Mouse (Mus musculus) kidney, postnatal 14 days (tissue): ENCODE measurements around the gene Sh3pxd2a.
"Not testable (repeated sequence)": the region's sequence is repeated elsewhere in the genome, so short reads cannot be mapped to it uniquely, and the experiment has no call there.

ENCODE experiments used
- DNase-seq: peaks from one replicate; pipeline ENCODE4 v3.0.0; 2022; ENCODE audit warnings: mixed read lengths

Sh3pxd2a gene

GRCm38 (mm10) chr19:47403391-47404379 is 60.5 kb downstream of the Sh3pxd2a start:
- DNase-seq, result no peak

- no peak for DNase-seq
Observed at GRCm38 (mm10) chr19:47402976-47403375, 61.2 kb downstream of the Sh3pxd2a start.

- no peak for DNase-seq
Observed at GRCm38 (mm10) chr19:47402544-47402943, 61.7 kb downstream of the Sh3pxd2a start.

- DNase-seq, result no peak
Observed at GRCm38 (mm10) chr19:47399709-47400108, 64.5 kb downstream of the Sh3pxd2a start.

GRCm38 (mm10) chr19:47399029-47399428 is 65.2 kb downstream of the Sh3pxd2a start:
- DNase-seq, result no peak

- DNase-seq, result no peak
Observed at GRCm38 (mm10) chr19:47397882-47398671, 66.1 kb downstream of the Sh3pxd2a start.

GRCm38 (mm10) chr19:47395338-47395737 is 68.9 kb downstream of the Sh3pxd2a start:
- no peak for DNase-seq

GRCm38 (mm10) chr19:47394781-47395180 is 69.4 kb downstream of the Sh3pxd2a start:
- DNase-seq, result not testable (repeated sequence)

- no peak for DNase-seq
Observed at GRCm38 (mm10) chr19:47390878-47391277, 73.3 kb downstream of the Sh3pxd2a start.

GRCm38 (mm10) chr19:47387887-47388286 is 76.3 kb downstream of the Sh3pxd2a start:
- DNase-seq, result peak; percentile 49

GRCm38 (mm10) chr19:47387395-47387794 is 76.8 kb downstream of the Sh3pxd2a start:
- DNase-seq, result no peak

GRCm38 (mm10) chr19:47385971-47386370 is 78.2 kb downstream of the Sh3pxd2a start:
- peak; percentile 17 for DNase-seq

- no peak for DNase-seq
Observed at GRCm38 (mm10) chr19:47384639-47385038, 79.6 kb downstream of the Sh3pxd2a start.

GRCm38 (mm10) chr19:47384036-47384435 is 80.2 kb downstream of the Sh3pxd2a start:
- no peak for DNase-seq

GRCm38 (mm10) chr19:47382268-47382667 is 81.9 kb downstream of the Sh3pxd2a start:
- no peak for DNase-seq

GRCm38 (mm10) chr19:47381011-47381410 is 83.2 kb downstream of the Sh3pxd2a start:
- no peak for DNase-seq

- DNase-seq, result no peak
Observed at GRCm38 (mm10) chr19:47379141-47379540, 85.1 kb downstream of the Sh3pxd2a start.

- DNase-seq, result no peak
Observed at GRCm38 (mm10) chr19:47374916-47375573, 89.2 kb downstream of the Sh3pxd2a start.

GRCm38 (mm10) chr19:47374440-47374839 is 89.8 kb downstream of the Sh3pxd2a start:
- DNase-seq, result peak; percentile 61

GRCm38 (mm10) chr19:47372044-47372443 is 92.2 kb downstream of the Sh3pxd2a start:
- DNase-seq, result no peak

- no peak for DNase-seq
Observed at GRCm38 (mm10) chr19:47371521-47371920, 92.7 kb downstream of the Sh3pxd2a start.

- DNase-seq, result no peak
Observed at GRCm38 (mm10) chr19:47369008-47369407, 95.2 kb downstream of the Sh3pxd2a start.
